Mouse (Mus musculus) retina, embryonic 14.5 days (tissue): Measurements from ENCODE around the gene Hk2.

Source experiments
- DNase-seq: peaks from one replicate; pipeline ENCODE4 v3.0.0-alpha.2; 2015; ENCODE audit warnings: low spot score

Gene Hk2

GRCm38 (mm10) chr6:82769704-82770103, 4.5 kb downstream of the Hk2 start:
- no peak for DNase-seq

GRCm38 (mm10) chr6:82767734-82768586, 6.3 kb downstream of the Hk2 start:
- DNase-seq, result no peak

GRCm38 (mm10) chr6:82766636-82767035, 7.6 kb downstream of the Hk2 start:
- no peak for DNase-seq

- no peak for DNase-seq
Measured at GRCm38 (mm10) chr6:82765261-82765660, 9.0 kb downstream of the Hk2 start.

- no peak for DNase-seq
Measured at GRCm38 (mm10) chr6:82763871-82764503, 10.3 kb downstream of the Hk2 start.

GRCm38 (mm10) chr6:82762728-82763127, 11.5 kb downstream of the Hk2 start:
- DNase-seq, result no peak

- no peak for DNase-seq
Measured at GRCm38 (mm10) chr6:82760749-82761357, 13.4 kb downstream of the Hk2 start.

- DNase-seq, result no peak
Measured at GRCm38 (mm10) chr6:82759241-82759640, 15.0 kb downstream of the Hk2 start.

- no peak for DNase-seq
Measured at GRCm38 (mm10) chr6:82756799-82757210, 17.4 kb downstream of the Hk2 start.

- no peak for DNase-seq
Measured at GRCm38 (mm10) chr6:82756216-82756615, 18.0 kb downstream of the Hk2 start.

- no peak for DNase-seq
Measured at GRCm38 (mm10) chr6:82755338-82755737, 18.9 kb downstream of the Hk2 start.

GRCm38 (mm10) chr6:82754769-82755168, 19.5 kb downstream of the Hk2 start:
- DNase-seq, result no peak

- DNase-seq, result no peak
Measured at GRCm38 (mm10) chr6:82753638-82754361, 20.5 kb downstream of the Hk2 start.

GRCm38 (mm10) chr6:82753061-82753460, 21.2 kb downstream of the Hk2 start:
- no peak for DNase-seq

- DNase-seq, result no peak
Measured at GRCm38 (mm10) chr6:82751791-82752190, 22.5 kb downstream of the Hk2 start.

- DNase-seq, result no peak
Measured at GRCm38 (mm10) chr6:82751031-82751430, 23.2 kb downstream of the Hk2 start.

- DNase-seq, result no peak
Measured at GRCm38 (mm10) chr6:82750063-82750462, 24.2 kb downstream of the Hk2 start.

- no peak for DNase-seq
Measured at GRCm38 (mm10) chr6:82748106-82748672, 26.1 kb downstream of the Hk2 start.

- no peak for DNase-seq
Measured at GRCm38 (mm10) chr6:82747085-82747484, 27.2 kb downstream of the Hk2 start.

- no peak for DNase-seq
Measured at GRCm38 (mm10) chr6:82744553-82744952, 29.7 kb downstream of the Hk2 start.

- no peak for DNase-seq
Measured at GRCm38 (mm10) chr6:82741518-82741880, 32.8 kb downstream of the Hk2 start.

GRCm38 (mm10) chr6:82740868-82741517, 33.3 kb downstream of the Hk2 start:
- no peak for DNase-seq
